Mouse (Mus musculus) megakaryocyte-erythroid progenitor cell, adult 5-6 weeks (primary cell): ENCODE data around the gene Pvr. TPM values are rescaled to one million over a fixed set of nuclear protein-coding genes. Genes with fewer than 3 reads are reported as not detected.

ENCODE experiments used
- ATAC-seq: replicated peaks from 2 replicates; pipeline ENCODE4 v1.8.0; 2016; ENCODE audit warnings: mild to moderate bottlenecking, inconsistent platforms; ENCODE audit not compliant: severe bottlenecking, poor library complexity, low FRiP score, low TSS enrichment
- total RNA-seq, 2 experiments: library from RNA; stranded (forward) in 1 of 2; stranded (reverse) in 1 of 2; fragments of 200-1000, 215-1000 nt in 1 of 2; fragments of >200 nt in 1 of 2; fragmentation: Nextera tagmentation in 1 of 2; gene quantifications; 2 replicates each; pipeline ENCODE4 v1.2.3; 2014 to 2017

Gene Pvr
- total RNA-seq, 2 experiments from 2014 or later, result 0.85 to 6.4 TPM

DNA sequence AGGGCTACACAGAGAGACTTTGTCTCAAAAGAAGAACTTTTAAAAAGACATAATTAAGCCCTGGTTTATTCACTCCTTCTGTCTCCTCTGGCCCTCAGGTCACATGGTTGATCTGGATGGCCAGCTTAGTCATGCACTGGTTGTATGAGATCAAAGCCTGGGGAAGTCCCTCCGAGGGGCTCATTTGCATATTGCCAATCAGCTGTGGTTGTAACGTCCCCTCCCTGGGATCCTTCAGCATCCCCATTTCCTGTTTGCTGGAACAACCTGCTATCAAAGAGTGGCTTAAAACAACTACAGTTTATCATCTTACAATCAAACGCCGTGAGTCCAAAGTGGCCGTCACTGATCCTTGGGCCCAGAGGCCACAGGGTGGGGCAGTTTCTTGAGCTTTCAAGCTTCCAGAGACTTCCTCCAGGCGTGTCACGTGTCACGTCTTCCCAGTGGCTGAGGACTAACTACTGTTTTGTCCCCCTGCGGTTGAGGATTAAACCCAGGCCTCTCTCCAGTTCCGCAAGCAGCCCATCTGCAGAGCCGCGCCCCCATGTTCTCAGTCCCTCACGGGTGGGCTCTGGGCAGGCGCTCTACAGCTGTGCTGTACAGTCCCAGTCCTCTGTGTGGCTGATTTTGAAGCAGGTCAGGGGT is 44.1 kb downstream of the Pvr start:
- ATAC-seq, result peak; percentile 63

DNA sequence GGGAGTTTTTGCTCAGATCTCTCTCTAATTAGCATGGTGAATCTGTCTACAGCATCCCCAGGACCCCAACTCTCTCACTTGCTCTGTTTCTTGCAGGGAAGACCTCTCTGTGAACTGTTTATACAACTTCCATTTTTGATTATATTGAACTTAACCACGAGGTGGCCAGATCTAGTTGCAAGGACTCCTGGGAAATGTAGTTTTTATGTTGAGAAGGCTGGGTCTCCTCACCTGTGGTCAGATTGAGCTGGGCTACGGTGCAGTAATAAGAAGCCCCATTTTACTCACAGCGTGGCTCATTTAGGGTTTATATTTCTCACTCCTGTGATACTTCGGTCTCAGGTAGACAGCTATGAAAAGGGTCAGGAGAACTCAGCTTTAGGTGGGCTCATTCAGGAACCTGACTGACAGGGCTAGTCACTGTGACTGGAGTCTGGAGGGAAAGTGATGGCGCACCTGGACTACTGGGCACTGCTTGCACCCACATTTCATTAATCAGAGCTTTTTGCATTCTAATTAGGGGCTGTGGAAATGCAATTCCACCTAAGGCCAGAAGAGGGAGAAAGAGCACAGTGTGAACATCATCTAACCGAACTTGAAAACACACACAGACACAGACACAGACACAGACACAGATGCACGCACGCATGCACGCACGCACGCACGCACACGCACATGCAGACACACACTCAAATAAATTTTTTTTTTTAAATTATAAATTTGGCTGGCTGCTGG is 44.8 kb downstream of the Pvr start:
- peak; percentile 78 for ATAC-seq

DNA sequence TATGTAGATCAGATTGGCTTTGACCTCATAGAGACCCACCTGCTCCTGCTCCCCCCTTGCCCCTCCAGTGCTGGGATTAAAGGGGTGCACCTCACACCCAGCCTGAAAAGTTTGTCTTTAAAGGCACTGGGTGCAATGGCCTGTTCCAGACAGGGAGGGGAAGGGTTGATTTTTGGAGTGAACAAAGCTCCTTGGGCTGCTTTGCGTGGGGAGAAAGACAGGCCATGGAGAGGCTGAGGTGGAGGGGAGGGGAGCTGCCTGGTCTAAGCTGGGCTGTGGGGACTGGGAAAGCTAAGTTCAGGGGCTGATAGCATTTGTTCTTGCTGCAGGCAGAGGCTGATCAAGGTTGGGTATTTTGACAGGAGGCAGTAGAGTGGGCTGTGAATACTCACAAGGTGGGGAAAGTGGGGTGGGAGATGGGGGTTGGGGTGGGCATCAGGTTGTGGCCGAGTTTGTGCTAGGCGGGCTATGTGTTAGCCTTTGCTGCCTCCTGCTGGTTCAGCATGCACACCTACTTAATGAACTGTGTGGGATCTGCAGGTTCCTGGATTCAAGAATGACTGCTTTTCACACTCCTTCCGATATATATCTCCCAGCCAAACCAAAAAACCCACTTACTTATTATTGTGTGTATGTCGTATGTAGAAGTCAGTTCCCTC is 48.9 kb downstream of the Pvr start:
- ATAC-seq, result no peak

DNA sequence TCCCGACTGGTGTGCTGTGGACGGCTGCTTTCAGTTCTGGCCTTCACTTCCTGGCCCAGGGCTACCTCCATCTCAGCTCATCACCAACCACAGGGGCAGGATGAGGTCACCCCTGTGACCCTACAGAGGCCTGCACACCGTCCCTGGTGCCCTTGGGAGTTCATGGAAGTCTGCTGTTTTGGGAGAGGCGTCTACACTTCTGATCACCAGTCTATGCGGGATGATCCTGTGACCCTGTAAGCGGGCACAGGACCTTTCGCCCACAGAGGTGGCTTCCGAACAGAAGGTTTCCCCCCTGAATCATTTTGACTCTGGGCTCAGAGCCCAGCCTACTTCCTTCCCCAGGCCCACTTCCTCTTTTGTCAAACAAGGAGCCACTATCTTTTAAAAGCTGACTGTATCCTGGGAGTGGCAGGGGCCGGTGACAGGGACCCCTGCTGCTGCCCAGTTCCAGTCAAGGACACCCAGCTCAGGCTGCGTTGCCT is 49.8 kb downstream of the Pvr start:
- peak; percentile 51 for ATAC-seq

DNA sequence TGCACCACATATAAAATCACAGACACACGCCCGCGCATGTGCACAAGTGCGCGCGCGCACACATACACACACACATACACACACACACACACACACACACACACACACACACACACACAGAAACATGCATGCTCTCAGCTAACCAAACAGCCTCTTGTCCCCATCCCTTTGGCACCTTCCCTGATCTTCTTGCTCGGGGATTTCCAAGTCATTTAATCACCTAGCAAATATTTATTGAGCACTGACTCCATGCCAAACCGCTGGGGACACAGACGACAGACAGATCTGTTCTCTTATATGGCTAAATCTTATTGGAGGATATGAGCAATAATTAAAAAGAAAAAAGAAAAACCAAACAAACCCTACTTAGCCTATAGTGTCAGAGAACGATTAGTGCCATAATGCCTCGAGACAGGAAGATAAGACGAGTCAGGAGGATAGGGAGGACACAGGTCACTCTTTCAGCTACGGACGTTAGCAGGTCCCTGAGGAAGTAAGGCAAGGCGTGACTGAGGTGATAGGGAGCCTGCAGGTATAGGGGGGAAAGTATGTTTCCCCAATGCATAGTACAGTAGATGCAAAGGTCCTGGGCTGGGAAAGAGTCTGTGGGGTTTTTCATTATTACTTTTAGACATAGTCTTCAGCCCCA is 53.1 kb downstream of the Pvr start:
- no peak for ATAC-seq

DNA sequence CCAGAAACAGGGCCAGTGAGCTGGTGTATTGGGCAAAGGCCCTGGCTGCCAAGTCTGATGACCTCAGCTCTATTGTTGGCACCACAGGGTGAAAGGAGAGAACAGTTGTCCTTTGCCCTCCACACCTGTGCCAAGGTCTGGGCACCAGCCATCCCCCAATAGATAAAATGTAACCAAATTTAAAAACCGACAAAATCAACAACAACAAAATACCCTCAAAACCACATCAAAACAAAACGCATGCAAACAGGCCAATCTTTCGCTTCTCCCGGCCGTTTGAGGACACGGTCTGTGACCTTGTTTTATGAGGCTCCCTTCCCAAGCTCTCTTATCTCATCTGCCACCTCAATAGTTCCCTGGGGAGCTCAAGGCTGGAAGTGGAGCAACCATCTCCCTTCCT is 54.5 kb downstream of the Pvr start:
- no peak for ATAC-seq

DNA sequence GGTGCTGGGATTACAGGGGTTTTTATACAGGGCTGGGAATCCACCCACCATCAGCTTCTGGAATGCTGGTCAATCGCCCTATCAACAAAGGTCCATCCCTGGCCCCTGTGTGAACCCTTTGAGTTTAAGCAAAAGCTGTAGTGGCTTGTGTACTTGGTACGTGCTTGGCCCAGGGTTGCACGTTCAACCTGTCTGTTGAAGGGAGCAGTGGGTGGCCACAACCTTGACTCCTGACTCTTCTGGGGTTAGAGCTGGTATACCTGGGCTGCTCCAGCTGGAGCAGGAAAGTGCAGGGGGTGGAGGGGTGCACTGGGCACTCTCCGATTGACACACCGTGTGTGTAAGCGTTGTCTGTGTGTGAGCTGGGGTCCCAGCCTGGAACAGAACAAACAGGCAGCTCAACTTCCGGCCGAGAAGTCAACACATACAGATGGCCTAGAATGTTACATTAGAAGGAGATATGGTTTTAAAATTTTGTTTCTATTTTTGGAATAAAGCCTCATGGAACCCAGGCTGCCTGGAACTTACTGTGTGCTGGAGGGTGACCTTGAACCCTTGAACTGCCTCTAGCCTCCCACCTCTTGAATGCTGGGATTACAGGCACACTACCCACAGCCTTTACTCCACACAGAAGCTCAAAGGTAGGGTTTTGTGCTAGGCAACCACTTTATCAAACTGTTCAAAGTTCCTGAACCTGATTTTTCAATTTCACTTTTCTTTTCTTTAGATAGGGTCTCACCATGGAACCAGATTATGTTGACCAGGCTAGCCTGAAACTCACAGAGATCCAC is 55.5 kb downstream of the Pvr start:
- ATAC-seq, result no peak

DNA sequence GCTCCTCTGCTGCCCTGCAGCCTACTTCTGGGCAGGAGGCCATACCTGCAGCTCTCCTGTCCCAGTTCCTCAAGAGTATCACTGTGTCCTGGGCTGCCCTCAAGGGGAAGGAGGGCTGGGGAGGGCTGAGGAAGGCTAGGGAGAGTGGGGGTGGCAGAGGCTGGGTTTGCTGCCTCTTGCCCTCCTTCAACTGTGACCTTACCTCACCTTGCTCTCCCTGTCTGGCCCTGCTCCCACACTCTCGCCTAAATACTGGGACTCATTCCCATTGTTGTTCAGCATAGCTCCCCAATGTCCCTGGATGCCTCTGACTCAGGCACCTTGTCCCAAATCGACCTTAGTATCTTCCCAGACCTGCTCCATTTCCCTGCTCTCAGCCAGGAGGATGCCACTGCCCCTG is 56.7 kb downstream of the Pvr start:
- no peak for ATAC-seq

DNA sequence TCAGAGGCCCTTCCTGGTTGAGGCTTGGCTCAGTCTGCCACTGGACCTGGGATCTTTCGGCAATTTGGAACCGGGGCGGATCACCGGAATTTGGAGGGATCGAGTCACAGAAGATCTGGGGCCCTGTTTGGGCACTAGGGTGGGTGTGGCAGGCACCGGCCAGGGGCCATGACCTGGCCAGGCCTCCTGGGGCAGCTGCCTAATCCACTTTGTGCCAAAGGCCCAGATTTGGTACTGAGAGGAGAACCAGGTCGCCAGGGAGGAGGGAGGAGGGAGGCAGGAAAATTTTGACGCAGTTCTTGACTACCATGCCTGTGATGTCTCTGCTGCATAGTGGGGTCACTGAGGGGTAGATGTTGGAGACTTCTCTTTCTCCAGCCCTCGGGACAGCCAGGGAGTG is 59.8 kb downstream of the Pvr start, which contains the start of gene Ceacam16:
Gene Ceacam16, minus strand, starts transcription at position 101 of the 400 bp plus-strand sequence.
- no peak for ATAC-seq

DNA sequence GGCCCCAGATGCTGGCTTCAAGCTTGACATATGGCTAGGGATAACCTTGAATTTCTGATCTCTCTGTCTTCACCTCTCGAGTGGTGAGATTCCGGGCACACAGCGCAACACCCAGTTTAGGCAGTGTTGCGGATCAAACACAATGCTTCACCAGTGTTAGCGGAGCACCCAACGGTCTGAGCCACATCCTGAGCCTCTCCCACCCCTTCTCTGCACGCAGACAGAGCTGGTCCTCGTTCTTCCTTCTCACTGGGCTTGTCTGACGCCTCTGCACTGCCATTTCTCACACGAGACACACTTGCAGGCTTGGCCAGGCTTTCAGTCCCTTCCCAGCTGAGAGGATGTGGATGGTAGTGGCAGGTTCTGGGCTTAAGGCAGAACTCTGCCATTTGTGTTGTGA is 61.2 kb downstream of the Pvr start:
- no peak for ATAC-seq

DNA sequence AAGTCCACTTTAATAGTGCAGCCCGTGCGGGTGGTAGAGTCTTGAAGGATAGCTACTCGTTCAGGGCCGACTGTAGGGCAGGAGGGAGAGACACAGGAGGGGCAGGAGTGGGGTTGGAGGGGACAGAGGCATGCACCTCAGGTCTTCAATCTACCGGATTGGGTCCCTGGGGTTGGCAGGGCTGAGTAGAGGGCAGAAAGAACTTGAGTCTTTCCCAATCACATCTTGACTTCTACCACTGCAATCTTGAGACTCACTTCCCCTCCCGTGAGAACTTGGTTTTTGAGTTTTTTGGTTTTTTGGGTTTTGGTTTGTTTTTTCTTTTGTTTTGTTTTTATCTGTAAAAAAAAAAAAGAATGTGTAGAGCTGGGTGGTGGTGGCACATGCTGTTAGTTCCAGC is 64.7 kb downstream of the Pvr start:
- no peak for ATAC-seq

DNA sequence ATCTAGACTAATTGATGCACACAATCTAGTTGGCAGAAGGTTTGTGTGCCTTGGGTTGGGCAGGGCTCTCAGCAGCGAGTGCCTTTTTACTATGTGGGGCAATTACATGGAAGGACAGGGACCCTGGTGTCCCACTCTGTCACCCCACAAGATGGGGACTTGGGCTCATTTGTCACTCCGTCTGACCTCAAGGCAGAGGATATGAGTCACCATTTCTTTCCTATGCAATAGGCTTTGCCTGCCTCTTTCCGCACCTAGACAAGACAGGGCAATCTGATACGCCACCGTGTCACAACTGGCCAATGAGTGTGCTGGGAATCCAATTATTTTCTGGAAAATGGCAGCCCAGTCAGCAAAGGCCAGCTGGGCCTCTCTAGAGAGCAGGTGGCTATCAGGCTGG is 65.3 kb downstream of the Pvr start:
- no peak for ATAC-seq

Other genes starting within 250 kb of the Pvr start
- not detected in 2 replicates for gene Apoc2, start 243.2 kb downstream of the Pvr start, total RNA-seq (2014; fragmentation: Nextera tagmentation)
- not detected in 2 replicates for gene Apoc2, start 243.2 kb downstream of the Pvr start, total RNA-seq (2017)
- not detected in 2 replicates for gene Gm44805, start 239.7 kb downstream of the Pvr start, total RNA-seq (2014; fragmentation: Nextera tagmentation)
- not detected in 2 replicates for gene Gm44805, start 239.7 kb downstream of the Pvr start, total RNA-seq (2017)
- not detected in 2 replicates for gene Apoc4, start 239.7 kb downstream of the Pvr start, total RNA-seq (2014; fragmentation: Nextera tagmentation)
- not detected in 2 replicates for gene Apoc4, start 239.7 kb downstream of the Pvr start, total RNA-seq (2017)
- 2.3 and 3.6 TPM in 2 replicates for gene Apoc1, start 228.5 kb downstream of the Pvr start, total RNA-seq (2014; fragmentation: Nextera tagmentation)
- gene Apoc1, start 228.5 kb downstream of the Pvr start, total RNA-seq (2017), result 15.4 TPM in 1 of 2 replicates, not detected in the other
- 113 and 140 TPM in 2 replicates for gene Apoe, start 222.0 kb downstream of the Pvr start, total RNA-seq (2014; fragmentation: Nextera tagmentation)
- gene Apoe, start 222.0 kb downstream of the Pvr start, total RNA-seq (2017), result 556 and 867 TPM in 2 replicates
- 111 and 140 TPM in 2 replicates for gene Tomm40, start 205.7 kb downstream of the Pvr start, total RNA-seq (2014; fragmentation: Nextera tagmentation)
- 44.6 and 64.9 TPM in 2 replicates for gene Tomm40, start 205.7 kb downstream of the Pvr start, total RNA-seq (2017)
- gene Nectin2, start 170.7 kb downstream of the Pvr start, total RNA-seq (2014; fragmentation: Nextera tagmentation), result 2.2 and 6.0 TPM in 2 replicates
- gene Nectin2, start 170.7 kb downstream of the Pvr start, total RNA-seq (2017), result 3.9 and 12.3 TPM in 2 replicates
- 5.3 TPM in 1 of 2 replicates, not detected in the other for gene Bcam, start 150.1 kb downstream of the Pvr start, total RNA-seq (2014; fragmentation: Nextera tagmentation)
- 0.08 TPM in 1 of 2 replicates, not detected in the other for gene Bcam, start 150.1 kb downstream of the Pvr start, total RNA-seq (2017)
- gene Cblc, start 124.4 kb downstream of the Pvr start, total RNA-seq (2014; fragmentation: Nextera tagmentation), result not detected in 2 replicates
- not detected in 2 replicates for gene Cblc, start 124.4 kb downstream of the Pvr start, total RNA-seq (2017)
- 3.3 TPM in 1 of 2 replicates, not detected in the other for gene Bcl3, start 98.4 kb downstream of the Pvr start, total RNA-seq (2014; fragmentation: Nextera tagmentation)
- 0.34 TPM in 1 of 2 replicates, not detected in the other for gene Bcl3, start 98.4 kb downstream of the Pvr start, total RNA-seq (2017)
- not detected in 2 replicates for gene Gm19345, start 69.2 kb downstream of the Pvr start, total RNA-seq (2014; fragmentation: Nextera tagmentation)
- gene Gm19345, start 69.2 kb downstream of the Pvr start, total RNA-seq (2017), result not detected in 2 replicates
- not detected in 2 replicates for gene Ceacam16, start 59.9 kb downstream of the Pvr start, total RNA-seq (2014; fragmentation: Nextera tagmentation)
- gene Ceacam16, start 59.9 kb downstream of the Pvr start, total RNA-seq (2017), result not detected in 2 replicates
- not detected in 2 replicates for gene Ceacam19, start 33.2 kb downstream of the Pvr start, total RNA-seq (2014; fragmentation: Nextera tagmentation)
- not detected in 2 replicates for gene Ceacam19, start 33.2 kb downstream of the Pvr start, total RNA-seq (2017)
- gene Igsf23, start 29.6 kb upstream of the Pvr start, total RNA-seq (2014; fragmentation: Nextera tagmentation), result not detected in 2 replicates
- gene Igsf23, start 29.6 kb upstream of the Pvr start, total RNA-seq (2017), result 0.50 TPM in 1 of 2 replicates, not detected in the other
- not detected in 2 replicates for gene Ceacam20, start 44.3 kb upstream of the Pvr start, total RNA-seq (2014; fragmentation: Nextera tagmentation)
- gene Ceacam20, start 44.3 kb upstream of the Pvr start, total RNA-seq (2017), result not detected in 2 replicates
- gene Nlrp9b, start 70.3 kb upstream of the Pvr start, total RNA-seq (2014; fragmentation: Nextera tagmentation), result not detected in 2 replicates
- gene Nlrp9b, start 70.3 kb upstream of the Pvr start, total RNA-seq (2017), result not detected in 2 replicates
- gene Vmn1r91, start 178.5 kb upstream of the Pvr start, total RNA-seq (2014; fragmentation: Nextera tagmentation), result not detected in 2 replicates
- gene Vmn1r91, start 178.5 kb upstream of the Pvr start, total RNA-seq (2017), result not detected in 2 replicates
- not detected in 2 replicates for gene Gm16442, start 201.4 kb upstream of the Pvr start, total RNA-seq (2014; fragmentation: Nextera tagmentation)
- gene Gm16442, start 201.4 kb upstream of the Pvr start, total RNA-seq (2017), result not detected in 2 replicates
- not detected in 2 replicates for gene Vmn1r93, start 217.9 kb upstream of the Pvr start, total RNA-seq (2014; fragmentation: Nextera tagmentation)
- not detected in 2 replicates for gene Vmn1r93, start 217.9 kb upstream of the Pvr start, total RNA-seq (2017)
- gene Vmn1r94, start 247.2 kb upstream of the Pvr start, total RNA-seq (2014; fragmentation: Nextera tagmentation), result not detected in 2 replicates
- not detected in 2 replicates for gene Vmn1r94, start 247.2 kb upstream of the Pvr start, total RNA-seq (2017)